Mouse (Mus musculus) intestine, embryonic 16.5 days (tissue): ENCODE data around the gene 0610010K14Rik. TPM values are rescaled to one million over a fixed set of nuclear protein-coding genes. Genes with fewer than 3 reads are reported as not detected.

Experiments
- ATAC-seq: fragments of 200-750 bp; cut with Nextera tagmentation; 2 replicates; pipeline ENCODE4 v1.8.0; 2017; ENCODE audit warnings: moderate TSS enrichment, moderate library complexity
- H3K27ac ChIP-seq: fragments of 300-500 bp; sonication (generic); 2 replicates; pipeline ENCODE4 v1.5.1; 2014; ENCODE audit warnings: mild to moderate bottlenecking, low read length
- H3K27me3 ChIP-seq: fragments of 300-500 bp; sonication (generic); replicated peaks from 2 replicates; pipeline ENCODE4 v1.6.1; 2014; ENCODE audit warnings: low read length, control low read depth, mixed read lengths; ENCODE audit not compliant: control insufficient read depth, insufficient read depth
- H3K36me3 ChIP-seq: fragments of 300-500 bp; sonication (generic); 2 replicates; pipeline ENCODE4 v1.6.1; 2014; ENCODE audit warnings: low read length, control low read depth; ENCODE audit not compliant: control insufficient read depth, insufficient read depth
- H3K4me1 ChIP-seq: fragments of 300-500 bp; sonication (generic); 2 replicates; pipeline ENCODE4 v1.6.1; 2014; ENCODE audit warnings: low read length, control low read depth, mixed read lengths; ENCODE audit not compliant: control insufficient read depth, insufficient read depth
- H3K4me2 ChIP-seq: fragments of 300-500 bp; sonication (generic); 2 replicates; pipeline ENCODE4 v1.6.1; 2014; ENCODE audit warnings: low read depth, low read length, control low read depth
- H3K4me3 ChIP-seq: fragments of 300-500 bp; sonication (generic); 2 replicates; pipeline ENCODE4 v1.5.1; 2014; ENCODE audit warnings: mild to moderate bottlenecking, low read length
- H3K9ac ChIP-seq: fragments of 300-500 bp; sonication (generic); 2 replicates; pipeline ENCODE4 v1.6.1; 2014; ENCODE audit warnings: low read depth, low read length
- H3K9me3 ChIP-seq: fragments of 300-500 bp; sonication (generic); 2 replicates; pipeline ENCODE4 v1.6.1; 2016; ENCODE audit warnings: low read length, control low read depth; ENCODE audit not compliant: control insufficient read depth
- WGBS: fragments of 180-500 bp; shearing (Covaris S2); extraction: QIAGEN DNeasy Blood & Tissue Kit; methylation state at CpG from one replicate; pipeline ENCODE4 v1.1.7; 2014; 5-methylcytosine and 5-hydroxymethylcytosine counted together
- polyA plus RNA-seq: library from polyadenylated mRNA; unstranded; fragments of >200 nt; fragmentation: Nextera tagmentation; extraction: Ambion mirVana; gene quantifications from 2 replicates; pipeline ENCODE4 v1.2.1, GENCODE M21; 2015

The 0610010K14Rik gene
- polyA plus RNA-seq, 1 experiment from 2014 or later: 129 TPM

GRCm38 (mm10) chr11:70220731-70221602, 16.7 kb downstream of the 0610010K14Rik start, which contains the start of gene Slc16a13:
TSS of gene Slc16a13 (minus strand) at chr11:70221064.
- Histone ChIP-seq H3K9me3 (no peaks in the 10 kb centered on the region), H3K4me3 (peak within 1 kb of the TSS; percentile 68), H3K4me2 (peak within 1 kb of the TSS; percentile 93), H3K27ac (peak within 1 kb of the TSS; percentile 94), H3K4me1 (peaks cover 22% of the 10 kb centered on the region), H3K9ac (peak within 1 kb of the TSS; percentile 83), H3K36me3 (no peaks in the 10 kb centered on the region), H3K27me3 (peaks cover 5% of the 10 kb centered on the region)
- ATAC-seq: peak; percentile 89
- 0% methylated on average over 28 of the region's 28 CpGs for WGBS

GRCm38 (mm10) chr11:70220323-70220722, 17.4 kb downstream of the 0610010K14Rik start:
- peaks cover 10% of the 10 kb centered on the region for H3K27me3 ChIP-seq
- no peak for ATAC-seq
- peak overlapping the region; percentile 68 for H3K4me3 ChIP-seq
- H3K4me1 ChIP-seq: peaks cover 22% of the 10 kb centered on the region
- peak overlapping the region; percentile 83 for H3K9ac ChIP-seq
- H3K4me2 ChIP-seq: peak overlapping the region; percentile 93
- H3K27ac ChIP-seq: peak overlapping the region; percentile 94
- H3K9me3 ChIP-seq: no peaks in the 10 kb centered on the region
- no peaks in the 10 kb centered on the region for H3K36me3 ChIP-seq
- 1% methylated on average over 24 of the region's 24 CpGs for WGBS

GRCm38 (mm10) chr11:70219873-70220272, 17.8 kb downstream of the 0610010K14Rik start:
- Histone ChIP-seq H3K4me2 (peak overlapping the region; percentile 93), H3K9ac (peak overlapping the region; percentile 83), H3K27ac (peak overlapping the region; percentile 94; the same call in 1 of the 2 replicates), H3K27me3 (peaks cover 15% of the 10 kb centered on the region), H3K36me3 (no peaks in the 10 kb centered on the region), H3K4me1 (peaks cover 23% of the 10 kb centered on the region), H3K9me3 (no peaks in the 10 kb centered on the region), H3K4me3 (peak overlapping the region; percentile 68)
- ATAC-seq: no peak
- 51% methylated on average over 7 of the region's 7 CpGs for WGBS

- peak overlapping the region; percentile 27 for H3K9ac ChIP-seq
- H3K4me2 ChIP-seq: peak overlapping the region; percentile 93; the same call in 1 of the 2 replicates
- peaks cover 31% of the 10 kb centered on the region for H3K4me1 ChIP-seq
- H3K27ac ChIP-seq: no peak overlapping the region
- H3K9me3 ChIP-seq: no peaks in the 10 kb centered on the region
- no peaks in the 10 kb centered on the region for H3K36me3 ChIP-seq
- 81% methylated on average over 15 of the region's 15 CpGs for WGBS
- peaks cover 23% of the 10 kb centered on the region for H3K27me3 ChIP-seq
- ATAC-seq: no peak
- peak overlapping the region; percentile 68; the same call in 1 of the 2 replicates for H3K4me3 ChIP-seq
These were observed 18.8 kb downstream of the 0610010K14Rik start for GRCm38 (mm10) chr11:70218741-70219470.

- Histone ChIP-seq H3K4me2 (no peak overlapping the region), H3K36me3 (no peaks in the 10 kb centered on the region), H3K4me1 (peaks cover 26% of the 10 kb centered on the region), H3K9me3 (no peaks in the 10 kb centered on the region), H3K27me3 (peaks cover 26% of the 10 kb centered on the region), H3K9ac (no peak overlapping the region), H3K27ac (no peak overlapping the region), H3K4me3 (no peak overlapping the region)
- ATAC-seq: no peak
- 57% methylated on average over 4 of the region's 4 CpGs for WGBS
These were observed 19.7 kb downstream of the 0610010K14Rik start for GRCm38 (mm10) chr11:70218039-70218438.

GRCm38 (mm10) chr11:70216103-70216502, 21.6 kb downstream of the 0610010K14Rik start:
- H3K27ac ChIP-seq: no peak overlapping the region
- no peak overlapping the region for H3K4me3 ChIP-seq
- no peak overlapping the region for H3K4me2 ChIP-seq
- 69% methylated on average over 3 of the region's 3 CpGs for WGBS
- H3K9ac ChIP-seq: no peak overlapping the region
- peaks cover 26% of the 10 kb centered on the region for H3K4me1 ChIP-seq
- no peaks in the 10 kb centered on the region for H3K9me3 ChIP-seq
- H3K27me3 ChIP-seq: peaks cover 26% of the 10 kb centered on the region
- no peaks in the 10 kb centered on the region for H3K36me3 ChIP-seq
- ATAC-seq: no peak

GRCm38 (mm10) chr11:70215301-70215700, 22.4 kb downstream of the 0610010K14Rik start:
- Histone ChIP-seq H3K4me1 (peaks cover 25% of the 10 kb centered on the region), H3K27me3 (peaks cover 26% of the 10 kb centered on the region), H3K4me2 (no peak overlapping the region), H3K36me3 (no peaks in the 10 kb centered on the region), H3K4me3 (no peak overlapping the region), H3K9me3 (no peaks in the 10 kb centered on the region), H3K9ac (no peak overlapping the region), H3K27ac (no peak overlapping the region)
- no peak for ATAC-seq
- 29% methylated on average over 22 of the region's 22 CpGs for WGBS

- Histone ChIP-seq H3K27ac (no peak overlapping the region), H3K4me1 (peaks cover 21% of the 10 kb centered on the region), H3K36me3 (no peaks in the 10 kb centered on the region), H3K4me3 (no peak overlapping the region), H3K27me3 (peaks cover 26% of the 10 kb centered on the region), H3K9ac (no peak overlapping the region), H3K9me3 (no peaks in the 10 kb centered on the region), H3K4me2 (peak overlapping the region; percentile 65)
- ATAC-seq: no peak
- 13% methylated on average over 18 of the region's 18 CpGs for WGBS
These were observed 22.9 kb downstream of the 0610010K14Rik start for GRCm38 (mm10) chr11:70214856-70215209.

GRCm38 (mm10) chr11:70214191-70214855, 23.4 kb downstream of the 0610010K14Rik start:
- Histone ChIP-seq H3K9me3 (no peaks in the 10 kb centered on the region), H3K4me1 (peaks cover 20% of the 10 kb centered on the region), H3K27ac (no peak overlapping the region), H3K9ac (peak overlapping the region; percentile 68), H3K4me2 (peak overlapping the region; percentile 65), H3K4me3 (peak overlapping the region; percentile 43), H3K36me3 (no peaks in the 10 kb centered on the region), H3K27me3 (peaks cover 26% of the 10 kb centered on the region)
- 1% methylated on average over 46 of the region's 46 CpGs for WGBS
- ATAC-seq: peak; percentile 43
